Mouse (Mus musculus) liver, postnatal 0 days (tissue): ENCODE measurements around the gene Pccb.

Experiments
- CTCF ChIP-seq: sonication (generic); IDR thresholded peaks from 2 replicates; pipeline ENCODE4 v1.5.1; 2016; ENCODE audit warnings: antibody characterized with exemption, low read depth
- EP300 ChIP-seq: IDR thresholded peaks from 2 replicates; pipeline ENCODE4 v1.6.1; 2016; ENCODE audit warnings: antibody characterized with exemption, low read depth, mild to moderate bottlenecking

DNA sequence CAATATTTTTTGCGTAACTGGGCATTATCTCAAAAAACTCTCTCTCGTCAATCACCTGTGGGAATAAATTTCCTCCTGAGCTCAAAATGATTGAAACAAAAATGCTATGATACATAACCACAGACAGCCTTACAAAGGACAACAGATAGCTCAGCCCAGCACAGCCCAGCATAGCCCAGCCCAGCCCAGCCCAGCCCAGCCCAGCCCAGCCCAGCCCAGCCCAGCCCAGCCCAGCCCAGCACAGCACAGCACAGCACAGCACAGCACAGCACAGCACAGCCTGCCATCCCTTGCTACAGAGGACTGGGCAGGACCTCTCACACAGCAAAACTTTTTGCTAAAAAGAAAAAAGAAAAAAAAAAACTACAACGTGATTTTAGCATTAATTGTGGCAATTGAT is 46.8 kb downstream of the Pccb start:
- TF ChIP-seq CTCF (no peak), EP300 (no peak)
